Mouse (Mus musculus) T-helper 1 cell (primary cell): ENCODE results near the gene Tspan17.

ENCODE experiments used
- in situ Hi-C: fragments of 300-600 bp; cut with MboI, MseI; formaldehyde crosslinking; loops from one replicate; pipeline ENCODE4 v1.15.1; 2025; ENCODE audit warnings: high pct_unique_total_duplicates

The Tspan17 gene

GRCm38 (mm10) chr13:54788740-54789560 is at the start of gene Tspan17:
Tspan17 (plus strand) TSS chr13:54789377.
- in situ Hi-C loops = no loop called here

DNA sequence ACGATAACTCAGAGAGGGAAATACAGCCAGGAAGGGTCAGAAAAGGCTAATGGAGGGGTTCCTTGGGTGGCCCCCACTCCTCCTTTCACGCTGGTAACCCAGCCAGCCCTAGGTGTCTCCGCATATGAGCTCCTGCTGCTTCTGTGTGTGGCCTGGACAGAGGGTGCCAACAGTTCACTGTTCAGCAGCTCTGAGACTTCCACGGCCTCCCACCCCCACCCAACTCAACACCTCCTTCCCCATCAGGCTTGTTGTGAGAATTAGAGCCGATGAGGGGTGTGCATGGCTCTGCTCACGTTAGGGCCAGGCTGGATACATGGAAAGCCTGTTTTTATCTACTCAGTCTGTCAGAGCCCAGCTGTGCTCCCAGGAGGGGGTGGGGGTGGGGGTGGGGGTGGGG is 43.1 kb upstream of the Tspan17 start:
- in situ Hi-C loops = no loop called here

- in situ Hi-C loops = no loop called here
Measured at GRCm38 (mm10) chr13:54746896-54747295, 42.3 kb upstream of the Tspan17 start.

DNA sequence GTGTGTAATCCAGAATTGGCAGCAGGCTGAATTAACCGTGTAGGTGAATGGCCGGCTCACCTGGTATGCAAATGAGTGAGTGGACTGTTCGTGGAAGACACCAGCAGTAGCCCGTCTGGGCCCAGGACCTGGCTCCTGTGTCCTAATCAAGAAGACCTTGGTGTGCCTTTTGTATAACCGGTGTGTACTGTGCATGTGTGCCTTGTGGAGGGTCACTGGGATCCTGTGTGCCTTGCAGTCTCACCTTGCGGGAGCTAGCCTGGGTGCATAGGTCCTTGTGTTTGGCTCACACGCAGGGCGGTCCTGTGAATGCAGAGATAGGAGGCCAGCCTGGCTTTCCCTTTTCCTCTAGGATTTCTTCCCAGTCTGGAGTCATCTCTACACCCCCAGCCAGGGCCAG is 41.0 kb upstream of the Tspan17 start:
- in situ Hi-C loops = no loop called here

GRCm38 (mm10) chr13:54748721-54749060 is 40.5 kb upstream of the Tspan17 start:
- in situ Hi-C loops = no loop called here

DNA sequence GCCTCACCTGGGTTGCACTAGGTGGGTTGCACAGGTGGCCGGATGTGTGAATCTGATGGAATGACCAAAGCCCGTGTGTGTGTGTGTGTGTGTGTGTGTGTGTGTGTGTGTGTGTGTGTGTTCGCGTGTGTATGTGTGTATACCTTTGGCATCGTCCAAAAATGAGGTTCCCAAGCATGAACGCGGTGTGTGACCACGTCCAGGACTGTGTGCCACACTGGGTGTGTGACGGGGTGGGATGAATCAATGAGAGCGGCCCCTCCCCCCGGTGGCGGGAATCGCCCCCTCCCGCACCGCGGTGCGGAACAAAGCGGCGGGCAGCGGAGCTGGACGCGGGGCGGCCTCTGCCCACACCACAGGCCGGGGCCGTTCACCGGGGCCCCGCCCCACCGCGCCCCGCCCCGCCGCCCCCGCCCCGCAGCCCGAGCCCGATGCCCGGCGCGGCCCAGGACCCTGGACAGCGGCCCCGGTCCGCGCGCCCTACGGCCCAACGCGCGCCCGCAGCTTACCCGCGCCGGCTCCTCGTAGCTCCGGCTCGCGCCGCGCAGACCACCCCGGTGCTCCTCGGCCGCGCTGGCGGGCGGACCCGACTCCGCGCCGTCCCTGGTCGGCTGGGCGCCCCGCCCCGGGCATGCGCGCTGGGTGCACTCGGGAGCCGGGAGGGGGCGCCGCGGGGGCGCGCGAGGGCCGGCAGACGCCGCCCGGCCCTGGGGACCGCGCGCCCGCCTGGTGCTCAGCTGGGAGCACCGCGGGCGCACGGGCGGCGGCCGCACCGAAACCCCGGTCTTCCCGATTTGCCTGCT is 39.9 kb upstream of the Tspan17 start:
- in situ Hi-C loops = no loop called here

DNA sequence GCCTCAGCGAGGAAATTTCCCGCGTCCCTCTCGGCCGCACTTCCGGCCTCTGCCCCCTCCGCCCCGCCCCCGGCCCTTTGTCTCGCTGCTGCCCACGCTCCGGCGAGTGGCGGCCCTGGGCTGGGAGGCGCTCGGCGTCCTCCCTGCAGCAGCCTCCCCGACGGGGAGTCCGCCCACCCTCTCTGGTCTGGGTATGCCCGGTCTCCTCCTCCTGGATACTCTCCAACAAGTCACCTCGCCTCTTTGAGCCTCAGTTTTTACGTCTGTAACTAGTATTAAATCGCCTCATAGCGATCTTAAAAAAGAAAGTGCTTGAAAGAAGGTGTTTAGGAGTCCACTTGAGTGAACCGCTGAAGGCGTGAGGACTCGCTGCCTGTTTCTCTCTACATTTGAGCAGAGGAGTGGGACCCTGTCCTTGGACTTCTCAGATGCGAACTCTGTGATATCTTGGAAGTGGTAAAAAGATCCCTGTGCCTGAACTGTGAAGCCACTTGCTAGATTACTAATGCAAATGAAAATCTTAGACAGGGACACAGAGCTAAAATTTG is 39.2 kb upstream of the Tspan17 start, which contains the start of gene Gprin1:
Gene Gprin1 (minus strand): TSS at position 11 of the 548 bp plus-strand sequence.
- in situ Hi-C loops = no loop called here

DNA sequence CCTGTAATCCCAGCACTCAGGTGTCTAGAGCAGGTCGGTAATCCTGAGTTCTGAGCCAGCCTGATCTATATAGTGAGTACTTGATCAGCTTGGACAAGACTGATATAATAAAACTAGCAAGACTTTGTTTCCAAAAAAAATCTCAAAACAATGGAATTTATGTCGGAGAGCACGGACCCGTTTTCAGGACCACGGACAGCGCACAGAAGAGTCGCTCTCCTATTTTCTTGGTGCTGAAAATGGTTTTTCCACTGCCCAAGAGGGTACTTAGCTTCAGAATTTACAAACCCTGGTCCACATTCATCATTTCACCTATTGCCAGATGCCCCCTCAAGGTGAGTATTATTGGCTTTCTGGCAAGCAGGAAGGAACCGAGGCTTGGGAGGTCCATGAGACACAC is 38.5 kb upstream of the Tspan17 start:
- in situ Hi-C loops = no loop called here

DNA sequence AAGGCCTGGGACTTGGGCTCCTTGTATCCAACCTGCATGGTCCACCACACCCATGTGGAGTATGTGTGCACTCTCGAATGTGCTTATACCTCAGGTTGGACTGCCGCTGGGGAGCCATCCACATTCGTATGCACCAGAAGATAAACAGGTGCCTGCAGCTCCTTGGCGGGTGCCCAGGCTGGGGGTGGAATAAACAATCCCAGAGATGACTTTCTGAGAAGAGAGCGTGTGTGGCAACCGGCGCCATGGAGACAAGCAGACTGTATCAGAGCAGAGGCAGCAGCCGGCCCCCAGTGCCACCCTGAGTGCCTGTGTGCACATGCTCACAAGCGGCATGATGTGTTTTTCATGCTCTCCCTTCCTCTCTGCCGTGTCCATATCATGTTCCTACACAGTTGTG is 36.5 kb upstream of the Tspan17 start:
- in situ Hi-C loops = no loop called here

- in situ Hi-C loops = no loop called here
Measured at GRCm38 (mm10) chr13:54753733-54754132, 35.4 kb upstream of the Tspan17 start.

- in situ Hi-C loops = no loop called here
Measured at GRCm38 (mm10) chr13:54754169-54755080, 34.8 kb upstream of the Tspan17 start.

DNA sequence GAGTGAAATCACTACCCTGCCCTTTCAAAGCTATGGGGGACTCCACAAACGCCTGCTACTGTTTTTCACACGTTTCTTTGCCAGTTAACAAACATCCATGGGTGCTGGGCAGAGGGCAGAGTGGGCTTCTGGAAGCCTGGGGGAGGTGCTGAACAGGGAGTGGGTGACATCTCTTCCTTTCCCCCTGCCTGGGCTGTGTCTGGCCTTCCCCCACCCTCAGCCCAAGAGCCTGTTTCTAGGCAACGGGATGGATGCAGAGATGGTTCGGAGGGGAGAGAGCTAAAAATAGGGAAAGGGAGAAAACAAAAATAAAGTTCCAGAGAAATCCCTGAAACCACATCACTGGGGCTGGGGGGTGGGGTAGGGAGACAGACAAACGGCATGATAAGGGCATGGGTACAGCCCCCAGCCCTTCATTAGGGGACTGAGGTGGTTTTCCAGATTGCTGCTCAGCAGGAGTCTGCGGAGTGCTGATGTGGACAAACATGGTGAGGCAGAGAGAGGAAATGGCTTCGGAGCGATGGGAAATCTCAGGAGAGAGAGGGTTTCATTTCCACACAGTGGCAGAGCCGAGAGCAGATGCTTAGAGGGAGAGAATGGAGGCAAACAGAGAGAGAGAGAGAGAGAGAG is 33.9 kb upstream of the Tspan17 start:
- in situ Hi-C loops = no loop called here

DNA sequence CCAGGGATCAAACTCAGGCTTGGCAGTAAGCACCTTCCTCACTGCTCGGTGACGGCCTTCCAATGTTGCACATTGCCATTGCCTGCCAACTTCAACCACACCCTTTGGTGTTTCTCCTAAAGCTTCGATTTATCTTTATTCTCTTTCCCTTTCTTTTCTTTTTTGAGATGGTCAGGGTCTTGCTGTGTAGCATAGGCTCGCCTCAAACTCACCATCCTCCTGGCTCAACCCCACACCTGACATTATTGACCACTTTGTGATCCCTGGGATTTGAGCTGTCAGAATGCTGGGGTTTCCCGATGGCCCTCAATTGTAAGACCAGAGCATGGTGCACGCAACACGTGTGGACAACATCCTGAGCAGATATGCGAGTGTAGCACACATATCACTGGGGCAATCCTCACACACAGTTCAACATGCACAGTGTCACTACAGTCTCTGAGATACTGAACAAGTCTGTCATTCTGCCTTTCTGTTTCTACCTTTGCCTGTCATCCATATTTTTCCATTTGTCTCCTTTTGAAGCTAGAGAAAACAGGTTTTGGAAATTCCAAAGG is 32.9 kb upstream of the Tspan17 start:
- in situ Hi-C loops = no loop called here

GRCm38 (mm10) chr13:54757093-54757830 is 31.9 kb upstream of the Tspan17 start:
- in situ Hi-C loops = no loop called here

DNA sequence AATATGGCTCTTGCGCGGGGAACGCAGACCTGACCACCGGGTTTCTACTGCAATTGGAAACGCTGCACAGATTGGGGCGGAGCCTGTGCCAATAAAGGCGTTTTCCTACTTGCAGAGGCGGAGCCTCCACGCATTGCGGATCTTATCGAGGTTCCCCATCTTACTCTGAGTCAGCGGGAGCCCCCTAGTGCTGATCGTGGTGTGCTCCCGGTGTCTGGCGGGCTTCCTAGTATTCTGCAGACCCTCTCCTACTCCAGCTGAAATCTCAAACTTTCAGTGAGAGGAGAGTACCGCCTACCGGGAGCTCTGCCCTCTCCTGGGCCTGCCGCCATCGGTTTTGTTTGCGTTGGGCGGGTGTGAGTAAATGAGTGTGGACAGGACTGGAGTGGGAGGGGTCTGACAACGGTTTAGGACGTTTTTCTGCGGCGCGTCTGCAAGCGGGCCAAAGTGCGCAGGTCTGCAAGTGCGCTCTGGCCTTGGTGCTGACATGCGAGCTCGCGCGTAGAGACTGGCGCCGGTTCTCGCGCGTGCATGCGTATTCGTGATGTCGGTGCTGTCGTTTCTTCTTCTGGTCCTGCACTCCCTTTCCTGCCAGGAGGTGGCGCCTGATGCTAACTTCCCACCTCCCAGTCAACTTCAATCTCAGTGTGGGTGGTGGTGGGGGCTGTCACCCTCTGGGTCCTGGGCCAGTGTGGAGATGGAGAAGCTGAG is 31.0 kb upstream of the Tspan17 start:
- in situ Hi-C loops = no loop called here

DNA sequence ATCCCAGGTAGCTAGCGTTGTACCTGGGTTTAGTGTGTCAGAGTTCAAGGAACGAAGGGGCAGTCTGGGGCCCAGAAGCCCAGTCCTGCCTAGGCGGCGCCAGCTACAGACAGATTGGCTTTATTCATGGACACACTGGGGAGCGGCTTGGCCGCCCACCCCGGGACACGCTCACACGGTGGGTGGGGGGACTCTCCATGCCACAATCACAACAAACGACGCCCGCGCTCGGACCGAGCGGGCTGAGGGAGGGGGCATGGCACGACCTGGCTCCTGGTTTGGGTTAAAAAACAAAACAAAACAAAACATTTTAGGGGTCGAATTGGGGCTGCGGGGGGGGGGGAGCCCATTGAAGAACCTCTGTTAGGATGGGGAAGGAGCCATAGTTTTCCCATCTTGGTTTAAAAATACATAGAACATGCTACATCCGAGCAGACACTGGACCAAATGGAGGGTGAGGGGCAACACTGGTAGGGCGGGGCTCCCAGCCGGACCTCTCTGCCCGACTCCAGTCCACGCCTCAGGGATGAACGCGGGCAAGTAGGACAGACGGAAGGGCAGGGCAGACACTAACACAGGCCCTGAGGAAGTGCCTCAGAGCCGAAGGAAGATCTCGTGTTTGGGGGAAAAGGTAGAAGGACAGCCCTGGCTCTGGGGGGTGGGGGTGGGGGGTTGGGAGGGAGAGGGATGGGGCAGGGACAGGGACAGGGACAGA is 30.3 kb upstream of the Tspan17 start:
- in situ Hi-C loops = no loop called here

DNA sequence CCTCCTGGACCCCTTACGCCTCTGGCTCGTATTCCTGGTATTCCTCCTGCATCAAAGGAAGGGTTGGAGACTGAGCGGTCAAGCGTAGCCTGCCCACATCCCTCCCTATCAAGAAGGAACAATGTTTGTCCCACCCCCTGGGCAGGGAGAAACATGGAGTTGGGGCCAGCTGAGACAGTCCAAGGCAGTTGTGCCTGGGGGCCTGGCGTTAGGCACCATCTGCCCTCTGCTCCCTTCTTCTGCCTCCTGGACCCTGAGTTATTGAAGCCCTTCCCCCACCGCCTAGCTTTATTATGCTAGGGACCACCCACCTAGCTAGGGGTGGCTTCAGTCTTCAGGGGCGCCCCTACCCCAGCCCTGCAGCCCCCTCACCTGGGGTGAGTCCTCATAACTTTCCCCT is 29.7 kb upstream of the Tspan17 start:
- in situ Hi-C loops = no loop called here

GRCm38 (mm10) chr13:54760164-54760795 is 28.9 kb upstream of the Tspan17 start:
- in situ Hi-C loops = no loop called here
